Mouse (Mus musculus): ENCODE results near the gene Pcnt. TPM values are rescaled to one million over a fixed set of nuclear protein-coding genes. Genes with fewer than 3 reads are reported as not detected.

Pcnt gene
- polyA plus RNA-seq, 1 experiment from 2014 or later: 11.7 TPM

GRCm38 (mm10) chr10:76374981-76375380, 67.6 kb downstream of the Pcnt start:
- no peak overlapping the region for H3K4me3 ChIP-seq (replicated peaks)
- no peak overlapping the region for H3K27ac ChIP-seq
- no peaks in the 10 kb centered on the region for H3K9me3 ChIP-seq
- 95% methylated on average over 18 of the region's 18 CpGs for WGBS
- peaks cover 27% of the 10 kb centered on the region for H3K36me3 ChIP-seq
- H3K4me2 ChIP-seq (replicated peaks): no peak overlapping the region
- H3K4me1 ChIP-seq (replicated peaks): no peaks in the 10 kb centered on the region
- no peaks in the 10 kb centered on the region for H3K27me3 ChIP-seq (replicated peaks)
- no peak overlapping the region for H3K9ac ChIP-seq
- ATAC-seq: no peak

DNA sequence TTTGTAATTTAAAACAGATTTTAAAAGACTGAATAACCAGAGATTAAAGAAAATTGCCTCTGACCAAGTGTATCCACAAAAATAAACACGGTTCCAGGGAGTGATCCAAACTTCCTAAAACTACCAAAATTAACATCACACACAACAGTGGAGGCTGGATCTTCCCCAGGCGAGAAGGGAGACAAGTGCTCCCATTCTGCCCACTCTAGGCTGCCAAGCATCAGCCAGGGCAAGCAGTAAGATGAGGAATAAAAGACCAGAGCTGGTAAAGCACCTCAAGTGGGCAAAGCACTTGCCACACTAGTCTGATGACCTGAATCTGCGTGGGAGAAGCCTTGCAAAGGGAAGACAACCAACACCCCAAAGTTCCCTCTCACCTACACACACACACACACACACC, 70.8 kb downstream of the Pcnt start:
- peaks cover 33% of the 10 kb centered on the region for H3K36me3 ChIP-seq
- no peak overlapping the region for H3K27ac ChIP-seq
- no peak overlapping the region for H3K9ac ChIP-seq
- no peaks in the 10 kb centered on the region for H3K4me1 ChIP-seq (replicated peaks)
- no peaks in the 10 kb centered on the region for H3K27me3 ChIP-seq (replicated peaks)
- no peak overlapping the region for H3K4me3 ChIP-seq (replicated peaks)
- 87% methylated on average over 3 of the region's 3 CpGs for WGBS
- no peak overlapping the region for H3K4me2 ChIP-seq (replicated peaks)
- no peaks in the 10 kb centered on the region for H3K9me3 ChIP-seq
- no peak for ATAC-seq

DNA sequence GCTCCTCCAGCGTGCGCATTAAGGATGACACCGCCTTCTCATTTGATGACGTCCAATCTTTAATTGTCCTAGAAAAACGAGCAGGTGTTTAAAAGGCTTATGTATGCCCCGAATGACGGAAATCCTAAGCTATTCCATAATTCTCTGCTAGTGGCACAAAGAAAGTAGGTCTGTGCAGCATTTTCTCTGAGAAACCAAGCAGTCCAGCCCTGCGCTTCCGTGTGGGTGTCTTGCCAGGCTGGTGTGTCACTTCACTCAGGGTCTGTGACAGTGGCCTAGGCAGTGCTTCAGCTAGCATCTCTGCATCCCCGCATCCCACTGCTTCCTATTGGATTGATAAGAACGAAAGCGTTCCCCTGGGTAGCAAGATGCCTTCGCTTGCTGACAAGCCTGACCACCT, 73.8 kb downstream of the Pcnt start:
- Histone ChIP-seq H3K36me3 (peaks cover 23% of the 10 kb centered on the region), H3K27ac (no peak overlapping the region), H3K4me3 (replicated peaks) (no peak overlapping the region), H3K4me2 (replicated peaks) (no peak overlapping the region), H3K4me1 (replicated peaks) (no peaks in the 10 kb centered on the region), H3K9me3 (no peaks in the 10 kb centered on the region), H3K9ac (no peak overlapping the region), H3K27me3 (replicated peaks) (no peaks in the 10 kb centered on the region)
- ATAC-seq: no peak
- 93% methylated on average over 13 of the region's 13 CpGs for WGBS

- no peak for ATAC-seq
- peaks cover 9% of the 10 kb centered on the region for H3K36me3 ChIP-seq
Measured at GRCm38 (mm10) chr10:76363233-76363632, 79.4 kb downstream of the Pcnt start.

GRCm38 (mm10) chr10:76358468-76358867, 84.1 kb downstream of the Pcnt start:
- no peak overlapping the region for H3K9ac ChIP-seq
- no peak for ATAC-seq
- H3K27me3 ChIP-seq (replicated peaks): no peaks in the 10 kb centered on the region
- no peak overlapping the region for H3K4me3 ChIP-seq (replicated peaks)
- H3K27ac ChIP-seq: no peak overlapping the region
- no peak overlapping the region for H3K4me2 ChIP-seq (replicated peaks)
- no peaks in the 10 kb centered on the region for H3K4me1 ChIP-seq (replicated peaks)
- WGBS: 84% methylated on average over 5 of the region's 5 CpGs
- peaks cover 23% of the 10 kb centered on the region for H3K36me3 ChIP-seq
- no peaks in the 10 kb centered on the region for H3K9me3 ChIP-seq

More at GRCm38 (mm10) chr10:76363233-76363632, 79.4 kb downstream of the Pcnt start:
- WGBS: 69% methylated on average over 3 of the region's 3 CpGs
- Histone ChIP-seq H3K4me2 (replicated peaks) (no peak overlapping the region), H3K9ac (no peak overlapping the region), H3K9me3 (no peaks in the 10 kb centered on the region), H3K27ac (no peak overlapping the region), H3K4me3 (replicated peaks) (no peak overlapping the region), H3K4me1 (replicated peaks) (no peaks in the 10 kb centered on the region), H3K27me3 (replicated peaks) (no peaks in the 10 kb centered on the region)

GRCm38 (mm10) chr10:76357286-76357875, 85.2 kb downstream of the Pcnt start:
- 90% methylated on average over 8 of the region's 8 CpGs for WGBS
- Histone ChIP-seq H3K9me3 (no peaks in the 10 kb centered on the region), H3K27ac (no peak overlapping the region), H3K36me3 (peaks cover 24% of the 10 kb centered on the region), H3K4me3 (replicated peaks) (no peak overlapping the region), H3K4me1 (replicated peaks) (no peaks in the 10 kb centered on the region), H3K9ac (no peak overlapping the region), H3K27me3 (replicated peaks) (no peaks in the 10 kb centered on the region), H3K4me2 (replicated peaks) (no peak overlapping the region)
- ATAC-seq: no peak

GRCm38 (mm10) chr10:76354974-76355373, 87.6 kb downstream of the Pcnt start:
- Histone ChIP-seq H3K36me3 (peaks cover 32% of the 10 kb centered on the region), H3K4me1 (replicated peaks) (no peaks in the 10 kb centered on the region), H3K9ac (no peak overlapping the region), H3K4me2 (replicated peaks) (no peak overlapping the region), H3K4me3 (replicated peaks) (no peak overlapping the region), H3K27ac (no peak overlapping the region), H3K9me3 (no peaks in the 10 kb centered on the region), H3K27me3 (replicated peaks) (no peaks in the 10 kb centered on the region)
- ATAC-seq: no peak
- 88% methylated on average over 12 of the region's 12 CpGs for WGBS

GRCm38 (mm10) chr10:76353986-76354385, 88.6 kb downstream of the Pcnt start:
- ATAC-seq: no peak
- 95% methylated on average over 12 of the region's 12 CpGs for WGBS

DNA sequence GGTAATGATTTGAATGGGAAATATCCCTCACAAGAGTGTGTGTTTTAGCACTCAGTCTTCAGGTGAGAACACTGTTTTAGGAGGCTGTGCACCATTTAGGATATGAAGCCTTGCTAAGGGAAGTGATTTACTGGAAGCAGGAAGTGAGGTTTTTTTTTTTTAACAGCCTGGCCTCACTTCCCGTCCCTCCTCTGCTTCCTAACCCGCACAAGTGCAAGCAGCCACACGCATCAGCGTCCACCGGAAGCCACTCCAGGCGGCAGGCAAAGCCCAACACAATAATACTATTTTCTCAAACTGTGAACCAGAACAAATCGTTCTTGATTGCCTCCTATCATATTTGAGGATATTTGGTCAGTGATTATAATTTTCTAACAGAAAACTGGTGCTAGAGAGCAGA, 90.6 kb downstream of the Pcnt start:
- 77% methylated on average over 7 of the region's 7 CpGs for WGBS
- H3K4me2 ChIP-seq (replicated peaks): no peak overlapping the region
- H3K27me3 ChIP-seq (replicated peaks): no peaks in the 10 kb centered on the region
- no peaks in the 10 kb centered on the region for H3K4me1 ChIP-seq (replicated peaks)
- H3K27ac ChIP-seq: no peak overlapping the region
- H3K36me3 ChIP-seq: peaks cover 32% of the 10 kb centered on the region
- ATAC-seq: no peak
- H3K4me3 ChIP-seq (replicated peaks): no peak overlapping the region
- H3K9ac ChIP-seq: no peak overlapping the region
- H3K9me3 ChIP-seq: no peaks in the 10 kb centered on the region

More at GRCm38 (mm10) chr10:76353986-76354385, 88.6 kb downstream of the Pcnt start:
- Histone ChIP-seq H3K27me3 (replicated peaks) (no peaks in the 10 kb centered on the region), H3K9ac (no peak overlapping the region), H3K36me3 (peaks cover 32% of the 10 kb centered on the region), H3K4me2 (replicated peaks) (no peak overlapping the region), H3K27ac (no peak overlapping the region), H3K4me3 (replicated peaks) (no peak overlapping the region), H3K9me3 (no peaks in the 10 kb centered on the region), H3K4me1 (replicated peaks) (no peaks in the 10 kb centered on the region)

DNA sequence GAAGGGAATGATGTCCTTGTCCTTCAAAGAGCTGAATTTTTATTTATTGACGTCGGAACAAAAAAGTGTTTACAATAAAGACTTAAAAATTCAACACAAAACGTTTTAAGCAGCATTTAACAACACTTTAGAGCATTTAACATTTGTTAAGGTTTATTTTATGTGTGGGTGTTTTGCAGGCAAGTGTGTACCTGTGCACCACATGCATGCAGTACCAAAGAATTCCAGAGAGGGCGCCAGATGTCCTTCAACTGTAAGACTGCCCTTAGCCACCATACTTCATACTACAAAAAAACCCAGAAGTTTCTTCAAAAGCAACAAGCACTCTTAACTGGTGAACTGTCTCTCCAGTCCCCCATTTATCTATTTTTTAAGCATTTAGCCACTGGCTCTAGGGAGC, 96.0 kb downstream of the Pcnt start:
- ATAC-seq: no peak
- no peak overlapping the region for H3K4me3 ChIP-seq (replicated peaks)
- peaks cover 8% of the 10 kb centered on the region; the same call in 1 of the 2 replicates for H3K4me1 ChIP-seq (replicated peaks)
- H3K9me3 ChIP-seq: no peaks in the 10 kb centered on the region
- no peak overlapping the region for H3K9ac ChIP-seq
- H3K27me3 ChIP-seq (replicated peaks): no peaks in the 10 kb centered on the region
- peaks cover 9% of the 10 kb centered on the region for H3K36me3 ChIP-seq
- 9% methylated on average over 4 of the region's 4 CpGs for WGBS
- no peak overlapping the region for H3K27ac ChIP-seq
- peak overlapping the region; percentile 72 for H3K4me2 ChIP-seq (replicated peaks)

DNA sequence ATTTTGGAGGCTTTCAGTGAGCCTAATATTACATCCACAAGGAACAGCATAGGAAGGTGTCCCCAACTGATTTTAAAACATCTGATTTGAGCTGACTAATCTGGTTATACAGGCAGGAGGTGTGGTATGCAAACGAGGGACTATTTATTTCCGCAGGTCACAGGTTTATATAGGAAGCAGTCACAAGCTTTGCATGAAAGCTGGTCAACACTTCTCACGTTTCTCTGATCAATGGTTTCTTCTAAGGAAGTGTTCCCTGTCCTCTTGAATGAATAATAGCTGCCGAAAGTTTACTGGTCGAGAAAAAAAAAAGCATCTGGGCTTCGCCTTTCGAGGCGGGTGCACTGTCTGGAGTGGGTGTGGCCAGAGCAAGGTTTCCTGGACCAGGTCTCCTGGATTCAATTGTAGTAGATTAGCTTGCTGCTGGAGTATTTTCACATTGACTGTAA, 96.5 kb downstream of the Pcnt start:
- Histone ChIP-seq H3K27me3 (replicated peaks) (no peaks in the 10 kb centered on the region), H3K27ac (peak overlapping the region; percentile 45; the same call in 1 of the 2 replicates), H3K36me3 (peaks cover 6% of the 10 kb centered on the region), H3K4me3 (replicated peaks) (peak overlapping the region; percentile 89), H3K4me1 (replicated peaks) (peaks cover 8% of the 10 kb centered on the region; the same call in 1 of the 2 replicates), H3K4me2 (replicated peaks) (peak overlapping the region; percentile 72), H3K9me3 (no peaks in the 10 kb centered on the region), H3K9ac (no peak overlapping the region)
- 0 out of 2 replicates have a peak, but pooled peaks have one; percentile 20 for ATAC-seq
- WGBS: 9% methylated on average over 8 of the region's 8 CpGs

- H3K9ac ChIP-seq: peak overlapping the region; percentile 84
- ATAC-seq: peak; percentile 46
- H3K27ac ChIP-seq: peak overlapping the region; percentile 45
- 2% methylated on average over 11 of the region's 12 CpGs for WGBS
- H3K27me3 ChIP-seq (replicated peaks): no peaks in the 10 kb centered on the region
- peaks cover 8% of the 10 kb centered on the region; the same call in 1 of the 2 replicates for H3K4me1 ChIP-seq (replicated peaks)
- peak overlapping the region; percentile 72 for H3K4me2 ChIP-seq (replicated peaks)
- peak overlapping the region; percentile 89 for H3K4me3 ChIP-seq (replicated peaks)
- no peaks in the 10 kb centered on the region for H3K9me3 ChIP-seq
- peaks cover 3% of the 10 kb centered on the region for H3K36me3 ChIP-seq
Measured at GRCm38 (mm10) chr10:76345540-76345902, 97.1 kb downstream of the Pcnt start.
